Mouse (Mus musculus): Measurements from ENCODE around the gene Hoxb13. TPM values are rescaled to one million over a fixed set of nuclear protein-coding genes. Genes with fewer than 3 reads are reported as not detected.

Hoxb13 gene
- total and polyA plus RNA-seq, 2 experiments from 2014 or later = not detected

DNA sequence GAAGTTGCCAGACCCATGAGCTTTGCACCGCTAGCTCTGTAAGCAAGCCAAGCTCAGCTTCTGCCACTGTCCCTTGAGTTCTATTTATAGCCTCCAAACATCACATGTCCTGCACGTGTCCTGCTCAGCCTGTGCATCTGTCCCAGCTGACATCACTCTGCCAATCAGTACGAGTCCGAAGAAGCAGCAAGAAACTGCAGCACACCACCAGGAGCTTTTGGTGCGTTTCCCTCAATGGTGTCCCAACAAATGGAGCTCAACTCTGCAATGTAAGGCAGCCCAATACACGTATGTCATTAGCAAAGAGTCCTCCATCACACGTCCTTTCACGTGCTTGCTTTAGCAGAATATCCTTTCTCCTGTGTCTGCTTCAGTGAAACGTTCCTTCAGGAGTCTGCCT lies 33.6 kb downstream of the Hoxb13 start:
- H3K27me3 ChIP-seq (ENCODE audit: insufficient read depth, low read length) = no peaks in the 10 kb centered on the region; the same call in 1 of the 2 replicates
- no peak for DNase-seq (ENCODE audit: low spot score)
- 77% methylated on average over 9 of the region's 9 CpGs for WGBS
- H3K4me3 ChIP-seq (ENCODE audit: low read depth, low read length) = no peak overlapping the region
- no peak for ATAC-seq (ENCODE audit: low FRiP score)
- H3K9me3 ChIP-seq (ENCODE audit: low read length) = no peaks in the 10 kb centered on the region
- TF ChIP-seq CTCF (IDR thresholded peaks at IDR 0.05) = no peak
- H3K4me1 ChIP-seq (ENCODE audit: insufficient read depth, low read length) = no peaks in the 10 kb centered on the region
- no peaks in the 10 kb centered on the region for H3K36me3 ChIP-seq (ENCODE audit: insufficient read depth, low read length)
- no peak overlapping the region for H3K27ac ChIP-seq (ENCODE audit: low read depth, low read length)
- no peak overlapping the region for H3K4me2 ChIP-seq (ENCODE audit: low read depth, low read length, poor library complexity, severe bottlenecking)
- H3K9ac ChIP-seq (replicated peaks; ENCODE audit: low read length, poor library complexity, severe bottlenecking) = no peak overlapping the region

DNA sequence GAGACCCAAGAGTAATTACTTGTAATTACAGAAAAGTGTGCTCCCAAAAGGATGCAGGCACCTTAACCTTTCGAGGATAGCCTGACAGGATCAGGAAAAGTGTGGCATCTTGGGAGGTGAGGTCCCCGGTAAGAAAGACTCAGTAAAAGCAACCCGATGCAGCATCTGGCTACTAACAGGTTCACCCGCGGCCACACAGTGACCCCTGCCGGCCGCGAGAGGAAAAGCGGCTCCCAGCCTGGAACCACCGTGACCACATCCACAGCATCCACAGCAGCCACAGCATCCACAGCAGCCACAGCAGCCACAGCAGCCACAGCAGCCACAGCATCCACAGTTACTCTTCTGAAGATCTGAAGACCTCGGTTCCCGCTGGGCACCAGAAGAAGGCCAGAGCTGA lies 40.8 kb downstream of the Hoxb13 start:
- H3K4me1 ChIP-seq (ENCODE audit: insufficient read depth, low read length) = no peaks in the 10 kb centered on the region
- DNase-seq (ENCODE audit: low spot score) (peak; percentile 43), ATAC-seq (ENCODE audit: low FRiP score) (no peak)
- no peaks in the 10 kb centered on the region for H3K9me3 ChIP-seq (ENCODE audit: low read length)
- no peak overlapping the region for H3K9ac ChIP-seq (replicated peaks; ENCODE audit: low read length, poor library complexity, severe bottlenecking)
- H3K4me2 ChIP-seq (ENCODE audit: low read depth, low read length, poor library complexity, severe bottlenecking) = no peak overlapping the region
- H3K27ac ChIP-seq (ENCODE audit: low read depth, low read length) = no peak overlapping the region
- WGBS = 2% methylated on average over 12 of the region's 12 CpGs
- H3K36me3 ChIP-seq (ENCODE audit: insufficient read depth, low read length) = no peaks in the 10 kb centered on the region
- H3K4me3 ChIP-seq (ENCODE audit: low read depth, low read length) = no peak overlapping the region
- peaks cover 27% of the 10 kb centered on the region for H3K27me3 ChIP-seq (ENCODE audit: insufficient read depth, low read length)
- TF ChIP-seq CTCF (IDR thresholded peaks at IDR 0.05) = peak; percentile 81

DNA sequence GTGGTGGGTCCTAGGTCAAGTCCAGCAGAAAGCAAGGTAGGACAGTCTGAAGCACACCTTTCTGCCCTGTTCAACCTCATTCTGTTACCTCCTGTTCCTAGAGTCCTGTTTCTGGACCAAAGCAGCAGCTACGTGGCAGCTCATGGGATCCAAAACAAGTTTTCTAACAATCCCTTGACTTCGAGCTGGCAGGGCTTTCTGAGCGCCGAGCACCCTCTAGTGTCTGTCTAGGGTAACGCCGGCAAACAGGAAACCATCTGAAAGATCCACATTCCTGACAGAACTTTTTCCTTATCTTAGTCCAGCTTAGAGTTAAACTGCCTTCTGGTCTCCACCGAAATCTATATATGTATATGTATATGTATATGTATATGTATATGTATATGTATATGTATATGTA lies 46.1 kb downstream of the Hoxb13 start:
- Histone ChIP-seq H3K27ac (ENCODE audit: low read depth, low read length) (no peak overlapping the region), H3K4me2 (ENCODE audit: low read depth, low read length, poor library complexity, severe bottlenecking) (no peak overlapping the region), H3K27me3 (ENCODE audit: insufficient read depth, low read length) (peaks cover 25% of the 10 kb centered on the region), H3K9ac (replicated peaks; ENCODE audit: low read length, poor library complexity, severe bottlenecking) (no peak overlapping the region), H3K4me3 (ENCODE audit: low read depth, low read length) (no peak overlapping the region), H3K36me3 (ENCODE audit: insufficient read depth, low read length) (no peaks in the 10 kb centered on the region), H3K9me3 (ENCODE audit: low read length) (no peaks in the 10 kb centered on the region), H3K4me1 (ENCODE audit: insufficient read depth, low read length) (no peaks in the 10 kb centered on the region)
- ATAC-seq (ENCODE audit: low FRiP score) = no peak
- peak; percentile 63 for DNase-seq (ENCODE audit: low spot score)
- TF ChIP-seq CTCF (IDR thresholded peaks at IDR 0.05) = peak; percentile 90
- under 1% methylated on average over 7 of the region's 7 CpGs for WGBS

Other genes starting within 250 kb of the Hoxb13 start
- 2.2 and 3.2 TPM in 2 replicates for gene Igf2bp1, start 188.4 kb upstream of the Hoxb13 start, total RNA-seq (2014; rRNA removed)
- 1.2 and 1.3 TPM in 2 replicates for gene Igf2bp1, start 188.4 kb upstream of the Hoxb13 start, polyA plus RNA-seq (2015; fragmentation: Nextera tagmentation; extraction: Ambion mirVana)
- gene Gip, start 169.8 kb upstream of the Hoxb13 start, total RNA-seq (2014; rRNA removed) = not detected in 2 replicates
- gene Gip, start 169.8 kb upstream of the Hoxb13 start, polyA plus RNA-seq (2015; fragmentation: Nextera tagmentation; extraction: Ambion mirVana) = not detected in 2 replicates
- gene Snf8, start 159.4 kb upstream of the Hoxb13 start, total RNA-seq (2014; rRNA removed) = 23.2 and 38.6 TPM in 2 replicates
- 114 TPM in 2 replicates for gene Snf8, start 159.4 kb upstream of the Hoxb13 start, polyA plus RNA-seq (2015; fragmentation: Nextera tagmentation; extraction: Ambion mirVana)
- 59.7 and 62.2 TPM in 2 replicates for gene Ube2z, start 128.9 kb upstream of the Hoxb13 start, total RNA-seq (2014; rRNA removed)
- gene Ube2z, start 128.9 kb upstream of the Hoxb13 start, polyA plus RNA-seq (2015; fragmentation: Nextera tagmentation; extraction: Ambion mirVana) = 33.0 and 36.0 TPM in 2 replicates
- gene Atp5g1, start 118.6 kb upstream of the Hoxb13 start, total RNA-seq (2014; rRNA removed) = 469 and 710 TPM in 2 replicates
- 984 and 1,088 TPM in 2 replicates for gene Atp5g1, start 118.6 kb upstream of the Hoxb13 start, polyA plus RNA-seq (2015; fragmentation: Nextera tagmentation; extraction: Ambion mirVana)
- not detected in 2 replicates for gene Calcoco2, start 82.4 kb upstream of the Hoxb13 start, total RNA-seq (2014; rRNA removed)
- not detected in 2 replicates for gene Calcoco2, start 82.4 kb upstream of the Hoxb13 start, polyA plus RNA-seq (2015; fragmentation: Nextera tagmentation; extraction: Ambion mirVana)
- gene Ttll6, start 60.5 kb upstream of the Hoxb13 start, total RNA-seq (2014; rRNA removed) = 0.16 and 0.38 TPM in 2 replicates
- gene Ttll6, start 60.5 kb upstream of the Hoxb13 start, polyA plus RNA-seq (2015; fragmentation: Nextera tagmentation; extraction: Ambion mirVana) = 0.16 and 0.39 TPM in 2 replicates
- gene Hoxb9, start 77.1 kb downstream of the Hoxb13 start, total RNA-seq (2014; rRNA removed) = not detected in 2 replicates
- not detected in 2 replicates for gene Hoxb9, start 77.1 kb downstream of the Hoxb13 start, polyA plus RNA-seq (2015; fragmentation: Nextera tagmentation; extraction: Ambion mirVana)
- gene Hoxb8, start 87.6 kb downstream of the Hoxb13 start, total RNA-seq (2014; rRNA removed) = 3.4 TPM in 1 of 2 replicates, not detected in the other
- gene Hoxb8, start 87.6 kb downstream of the Hoxb13 start, polyA plus RNA-seq (2015; fragmentation: Nextera tagmentation; extraction: Ambion mirVana) = not detected in 2 replicates
- 0.19 TPM in 1 of 2 replicates, not detected in the other for gene Hoxb7, start 92.3 kb downstream of the Hoxb13 start, total RNA-seq (2014; rRNA removed)
- not detected in 2 replicates for gene Hoxb7, start 92.3 kb downstream of the Hoxb13 start, polyA plus RNA-seq (2015; fragmentation: Nextera tagmentation; extraction: Ambion mirVana)
- gene Hoxb6, start 98.2 kb downstream of the Hoxb13 start, total RNA-seq (2014; rRNA removed) = 0.22 TPM in 1 of 2 replicates, not detected in the other
- gene Hoxb6, start 98.2 kb downstream of the Hoxb13 start, polyA plus RNA-seq (2015; fragmentation: Nextera tagmentation; extraction: Ambion mirVana) = not detected in 2 replicates
- gene Hoxb5, start 109.0 kb downstream of the Hoxb13 start, total RNA-seq (2014; rRNA removed) = 1.5 TPM in 1 of 2 replicates, not detected in the other
- not detected in 2 replicates for gene Hoxb5, start 109.0 kb downstream of the Hoxb13 start, polyA plus RNA-seq (2015; fragmentation: Nextera tagmentation; extraction: Ambion mirVana)
- 0.09 and 0.66 TPM in 2 replicates for gene Hoxb4, start 124.0 kb downstream of the Hoxb13 start, total RNA-seq (2014; rRNA removed)
- not detected in 2 replicates for gene Hoxb4, start 124.0 kb downstream of the Hoxb13 start, polyA plus RNA-seq (2015; fragmentation: Nextera tagmentation; extraction: Ambion mirVana)
- 0.94 and 9.2 TPM in 2 replicates for gene Hoxb3, start 129.0 kb downstream of the Hoxb13 start, total RNA-seq (2014; rRNA removed)
- not detected in 2 replicates for gene Hoxb3, start 129.0 kb downstream of the Hoxb13 start, polyA plus RNA-seq (2015; fragmentation: Nextera tagmentation; extraction: Ambion mirVana)
- gene Hoxb2, start 156.2 kb downstream of the Hoxb13 start, total RNA-seq (2014; rRNA removed) = 0.52 and 1.2 TPM in 2 replicates
- gene Hoxb2, start 156.2 kb downstream of the Hoxb13 start, polyA plus RNA-seq (2015; fragmentation: Nextera tagmentation; extraction: Ambion mirVana) = not detected in 2 replicates
- not detected in 2 replicates for gene Hoxb1, start 171.4 kb downstream of the Hoxb13 start, total RNA-seq (2014; rRNA removed)
- gene Hoxb1, start 171.4 kb downstream of the Hoxb13 start, polyA plus RNA-seq (2015; fragmentation: Nextera tagmentation; extraction: Ambion mirVana) = not detected in 2 replicates